Mouse (Mus musculus) frontal cortex, postnatal 14 days (tissue): ENCODE measurements around the gene Cobl.

Experiments
- DNase-seq, 2 experiments: peaks; one replicate each; pipeline ENCODE4 v3.0.0; 2022; ENCODE audit warnings: low spot score in 2 of 2

The Cobl gene

DNA sequence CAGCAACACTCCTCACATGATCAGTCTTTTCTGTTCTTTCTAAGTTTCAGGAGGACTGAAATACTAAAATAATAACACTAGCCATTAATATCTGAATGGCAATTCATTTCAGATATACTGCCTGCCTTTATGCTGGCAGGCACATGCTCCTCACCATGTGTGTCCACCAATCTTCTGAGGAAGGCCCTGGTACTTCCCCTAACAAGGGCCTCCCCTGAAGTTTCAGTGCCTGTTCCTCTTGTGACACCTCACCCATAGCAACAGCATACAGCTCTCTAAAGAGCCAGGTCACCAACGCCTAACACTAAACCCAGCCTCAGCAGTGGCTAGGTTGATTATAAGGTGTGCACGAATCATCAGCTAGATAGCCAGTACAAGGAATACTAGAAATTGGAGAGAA lies 20.5 kb downstream of the Cobl start:
- no peak for DNase-seq

DNA sequence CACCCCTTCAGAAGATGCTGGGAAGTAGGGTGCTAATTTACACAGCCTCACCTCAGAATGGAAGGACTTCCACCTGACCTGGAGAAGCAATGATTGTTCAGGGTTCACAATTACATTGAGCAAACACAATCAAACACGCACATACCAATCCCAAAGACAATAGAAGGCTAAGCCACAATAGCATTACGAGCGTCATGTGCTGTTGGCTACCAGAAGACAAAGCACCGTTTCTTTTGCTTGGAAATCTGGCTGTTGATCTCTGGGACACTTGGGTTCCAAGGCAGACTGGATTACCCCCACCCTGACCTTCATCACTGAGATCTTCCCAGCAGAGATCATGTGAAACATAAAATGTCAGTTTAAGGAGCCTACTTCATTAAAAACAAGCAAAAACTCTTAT lies 21.1 kb downstream of the Cobl start:
- no peak for DNase-seq

DNA sequence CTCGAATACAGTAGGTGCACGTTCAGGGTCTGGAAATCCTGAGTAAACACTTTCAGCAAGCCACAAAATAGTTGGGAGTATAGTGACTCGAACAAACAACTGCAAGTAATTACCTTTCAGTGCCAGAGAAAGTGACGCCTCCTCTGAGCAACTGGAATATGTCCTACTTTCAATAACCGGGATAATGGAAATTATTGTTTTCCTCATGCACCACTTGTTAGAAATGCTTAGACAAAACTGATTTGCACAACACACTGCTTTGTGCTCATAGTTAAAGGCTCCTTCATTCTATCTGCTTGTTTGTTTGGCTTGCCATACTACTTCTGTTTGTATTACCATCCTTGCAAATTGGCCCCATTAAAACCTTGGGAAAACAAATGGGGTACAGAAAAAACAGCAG lies 21.6 kb downstream of the Cobl start:
- DNase-seq: no peak

DNA sequence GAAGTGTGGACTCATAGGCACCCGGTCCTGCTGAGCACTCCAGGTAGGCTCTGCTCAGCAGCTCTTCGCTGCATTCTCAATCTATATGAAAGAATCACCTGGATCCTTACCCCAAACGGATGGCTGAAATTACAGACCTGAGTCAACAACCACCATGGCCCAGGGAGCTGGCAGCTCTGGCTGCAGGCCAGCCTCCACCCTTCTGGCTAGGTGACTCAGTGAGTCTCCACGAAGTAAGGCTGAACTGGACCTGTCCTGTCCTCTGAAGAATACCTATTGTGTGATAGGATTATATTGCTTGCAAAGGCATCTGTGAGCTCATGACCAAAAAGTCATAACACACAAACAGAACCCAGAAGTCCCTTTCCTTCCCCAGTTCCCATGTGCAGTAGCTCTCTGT lies 22.5 kb downstream of the Cobl start:
- no peak for DNase-seq

DNA sequence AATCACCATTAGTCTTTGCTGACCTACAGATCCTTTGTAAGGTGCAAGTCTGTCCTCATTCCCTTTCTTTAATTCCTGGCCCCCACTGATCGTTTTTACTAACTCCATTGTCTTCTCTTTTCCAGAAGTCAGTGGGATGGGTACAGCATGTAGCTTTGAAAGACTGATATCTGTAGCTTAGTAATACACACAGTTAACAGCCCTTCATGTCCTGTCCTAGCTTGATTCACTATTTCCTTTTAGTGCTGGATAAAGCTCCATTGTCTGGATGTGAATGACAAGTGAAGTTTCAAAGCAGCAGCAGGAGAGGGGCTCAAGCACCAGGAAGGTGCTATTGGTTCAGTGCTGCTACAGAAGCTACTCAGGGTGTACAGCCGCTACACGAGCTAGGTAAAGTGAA lies 28.9 kb downstream of the Cobl start:
- no peak for DNase-seq

DNA sequence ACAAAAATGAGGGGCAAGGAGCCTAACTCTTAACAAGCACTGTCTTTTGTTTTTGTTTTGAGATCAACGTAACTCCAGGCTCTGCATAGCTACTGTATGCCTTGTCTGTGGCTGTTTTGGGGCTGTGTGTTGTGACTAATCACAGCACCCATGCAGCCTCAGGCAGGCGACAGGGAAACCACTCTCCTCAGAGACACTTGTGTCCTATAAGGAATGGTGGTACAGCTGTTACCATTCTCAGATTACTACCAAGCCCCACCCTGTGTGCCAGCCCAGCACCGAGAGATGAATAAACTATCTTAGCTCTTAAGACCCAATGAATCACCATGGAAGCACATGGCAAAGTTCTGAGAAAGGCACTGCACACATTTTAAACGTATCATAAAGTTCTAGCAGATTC lies 29.7 kb downstream of the Cobl start:
- no peak for DNase-seq

DNA sequence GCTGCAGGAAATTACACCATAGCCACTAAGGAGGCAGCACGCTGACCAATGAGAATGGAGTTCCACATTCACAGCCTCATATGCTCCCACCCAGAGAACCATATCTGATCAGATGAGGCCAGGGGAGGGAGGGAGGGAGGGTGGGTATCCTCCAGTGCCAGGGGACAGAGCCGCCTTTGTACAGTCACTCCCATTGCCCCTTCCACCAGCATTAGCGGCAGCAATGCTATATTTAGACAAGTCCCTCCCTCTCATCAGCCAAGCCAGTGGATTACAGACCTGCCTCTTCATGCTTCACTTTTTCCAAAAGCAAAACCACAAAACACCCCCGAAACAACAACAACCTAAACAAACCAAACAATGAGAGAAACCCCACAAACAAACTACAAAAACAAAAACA lies 30.2 kb downstream of the Cobl start:
- no peak for DNase-seq

DNA sequence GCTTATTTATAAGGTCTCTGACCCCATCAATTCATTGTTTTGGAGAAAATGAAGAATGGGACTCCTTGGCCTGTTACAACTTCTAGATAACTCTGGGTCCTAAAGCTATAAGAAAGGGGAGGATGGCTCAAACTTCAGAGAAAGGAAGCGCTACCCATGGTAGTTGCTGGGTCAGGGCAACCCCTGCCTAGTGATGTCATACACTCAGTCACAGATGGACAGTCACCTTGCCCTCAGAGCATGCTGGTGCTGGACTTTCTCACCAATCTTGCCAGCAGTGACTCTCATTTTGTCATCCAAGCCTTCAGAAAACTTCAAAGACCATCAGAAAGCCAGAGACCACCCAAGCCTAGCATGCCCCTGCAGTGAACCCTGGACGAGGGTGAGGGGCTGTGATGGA lies 32.8 kb downstream of the Cobl start:
- no peak for DNase-seq

DNA sequence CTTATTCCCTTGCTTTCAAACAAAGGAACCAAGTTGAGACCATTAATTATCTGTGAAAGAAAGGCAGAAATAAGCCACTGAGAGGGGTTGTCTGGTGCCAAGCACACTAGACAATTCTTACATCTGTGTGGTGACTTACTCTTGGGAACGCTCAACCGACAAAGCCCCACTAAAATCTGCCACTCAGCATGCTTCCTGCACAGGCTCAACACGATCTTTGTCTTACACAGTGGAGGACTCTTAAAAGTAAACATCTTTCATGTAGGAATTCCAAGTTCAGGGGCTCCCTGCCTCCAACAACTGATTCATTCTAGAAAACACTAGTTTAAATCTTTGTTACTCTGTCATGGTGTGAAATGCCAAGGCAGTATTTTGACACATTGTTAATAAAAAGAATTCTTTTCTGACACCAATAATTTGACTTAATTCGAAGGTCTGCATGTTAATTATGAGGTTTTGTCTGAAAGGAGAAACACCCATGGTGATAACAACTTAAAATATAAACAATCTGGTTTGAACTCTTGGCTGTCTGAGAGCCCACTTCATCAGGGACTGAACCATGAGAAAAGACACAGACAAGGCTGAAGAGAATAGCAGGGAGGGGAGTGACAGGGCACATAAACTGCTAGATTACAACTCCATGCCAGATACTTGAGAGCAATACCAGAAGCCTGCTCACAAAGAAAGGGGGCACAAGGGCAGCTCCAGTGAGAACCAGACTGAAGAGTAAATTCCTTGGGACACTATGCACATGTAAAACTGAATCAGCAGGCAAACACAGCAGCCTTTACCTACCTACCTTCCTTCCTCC lies 34.3 kb downstream of the Cobl start:
- DNase-seq: no peak

DNA sequence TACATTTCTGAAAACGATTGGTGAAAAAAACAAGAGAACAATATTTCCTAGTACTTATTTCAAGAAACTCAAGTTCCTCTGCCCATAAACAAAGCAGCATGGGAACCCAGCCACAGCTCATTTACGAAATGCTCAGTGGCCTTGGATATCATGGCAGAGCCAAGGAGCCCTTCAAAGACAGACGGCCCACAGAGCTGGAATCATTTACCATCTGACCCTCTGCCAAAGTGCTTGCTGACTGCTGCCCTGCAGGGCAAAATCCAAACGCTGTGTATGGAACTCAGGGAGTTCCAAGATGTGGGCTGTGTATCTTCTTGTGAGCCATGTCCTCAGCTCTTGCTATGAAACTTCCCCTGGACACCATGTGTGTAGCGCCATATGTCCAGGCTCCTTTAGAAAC lies 38.0 kb downstream of the Cobl start:
- no peak for DNase-seq

DNA sequence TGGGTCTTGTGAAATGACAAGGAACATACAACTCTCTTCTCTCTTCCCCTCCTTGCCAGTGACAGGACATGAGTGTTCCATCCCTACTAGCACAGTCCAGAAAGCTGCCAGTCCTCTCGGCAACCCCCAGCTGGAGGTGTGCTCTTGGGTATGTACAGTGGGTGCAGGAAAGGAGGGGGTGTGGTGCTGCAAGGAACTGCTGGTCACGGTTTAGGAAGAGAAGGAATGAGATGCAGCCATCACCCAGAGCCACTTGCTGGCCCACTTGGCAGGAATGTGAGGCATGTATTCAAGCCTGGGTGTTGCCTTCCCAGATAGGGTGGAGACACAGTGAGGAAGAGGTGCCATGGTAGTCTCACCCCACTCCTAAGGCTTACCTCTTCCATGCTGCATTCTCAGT lies 40.6 kb downstream of the Cobl start:
- no peak for DNase-seq

DNA sequence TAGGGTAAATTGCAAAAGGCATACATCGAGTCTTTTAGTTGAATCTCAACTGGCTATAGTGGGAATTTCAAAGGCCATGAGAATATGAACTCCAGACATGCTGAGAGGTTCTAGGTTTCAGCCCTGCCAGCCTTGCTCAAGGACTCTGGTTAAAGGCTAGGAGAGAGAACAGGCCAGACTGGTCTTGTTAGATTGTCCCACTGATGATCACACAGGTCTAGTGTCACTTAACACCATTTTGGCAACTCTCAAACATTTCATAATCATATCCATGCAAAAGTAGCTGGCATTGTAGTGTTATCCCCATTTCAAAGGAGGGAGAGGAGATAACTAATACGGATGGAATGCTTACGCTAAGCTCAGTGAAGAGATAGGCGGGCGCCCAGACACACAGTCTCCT lies 43.6 kb downstream of the Cobl start:
- DNase-seq: no peak

DNA sequence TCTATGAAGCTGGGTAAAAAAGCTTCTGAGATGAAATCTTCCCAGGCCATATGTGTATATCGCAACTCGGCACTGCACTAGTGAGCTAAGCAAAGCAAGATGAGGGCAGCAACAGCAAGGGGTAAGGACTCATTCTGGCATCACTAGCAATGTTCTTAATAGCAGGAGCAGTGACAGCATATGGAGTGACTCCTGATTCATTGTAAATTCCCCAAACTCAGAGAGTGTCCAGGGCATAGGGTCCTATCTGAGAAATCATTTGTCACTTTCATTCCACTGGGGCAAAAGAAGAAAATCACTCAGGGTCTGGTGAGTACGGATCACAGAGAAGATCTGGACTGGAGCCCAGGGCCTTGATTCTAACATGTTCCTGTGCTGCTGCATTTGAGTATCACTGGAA lies 44.6 kb downstream of the Cobl start:
- no peak for DNase-seq

DNA sequence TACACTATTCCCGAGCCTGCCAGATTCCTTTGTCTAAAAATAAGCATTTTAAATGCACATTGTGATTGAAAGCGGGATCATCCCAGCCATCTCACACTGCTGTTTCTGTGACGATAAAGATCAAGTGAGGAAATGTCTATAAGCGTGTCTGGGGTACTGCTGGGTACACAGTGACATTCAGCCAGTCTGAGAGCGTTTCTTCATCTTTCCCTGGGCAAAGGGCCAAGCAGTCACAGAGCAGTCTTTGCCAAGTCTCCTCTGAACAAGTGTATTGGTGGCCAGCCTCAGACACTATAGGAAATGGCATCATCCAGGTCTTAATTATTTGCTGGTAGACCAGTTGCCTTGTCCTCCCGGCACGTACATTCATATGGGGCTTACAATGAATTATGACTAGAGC lies 47.9 kb downstream of the Cobl start:
- peak in 1 of 2 experiments; percentile 35 for DNase-seq

DNA sequence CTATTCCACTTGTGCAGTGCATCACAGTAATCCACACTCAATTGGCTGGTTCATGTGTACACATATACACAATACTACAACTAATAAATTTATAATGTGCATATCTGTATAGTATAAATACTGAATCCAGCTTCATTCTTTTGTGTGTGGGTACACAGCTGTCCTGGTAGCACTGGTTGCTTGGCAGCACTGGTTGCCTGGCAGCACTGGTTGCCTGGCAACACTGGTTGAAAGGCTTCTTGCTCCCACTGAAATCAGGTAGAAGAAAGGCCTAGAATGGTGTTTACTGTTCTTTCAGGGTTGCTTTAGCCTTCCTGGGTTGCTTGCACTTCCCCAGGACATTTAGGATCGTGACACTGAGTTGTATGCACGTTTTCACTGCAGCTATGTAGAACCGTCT lies 49.4 kb downstream of the Cobl start:
- peak in 1 of 2 experiments; percentile 28 for DNase-seq

DNA sequence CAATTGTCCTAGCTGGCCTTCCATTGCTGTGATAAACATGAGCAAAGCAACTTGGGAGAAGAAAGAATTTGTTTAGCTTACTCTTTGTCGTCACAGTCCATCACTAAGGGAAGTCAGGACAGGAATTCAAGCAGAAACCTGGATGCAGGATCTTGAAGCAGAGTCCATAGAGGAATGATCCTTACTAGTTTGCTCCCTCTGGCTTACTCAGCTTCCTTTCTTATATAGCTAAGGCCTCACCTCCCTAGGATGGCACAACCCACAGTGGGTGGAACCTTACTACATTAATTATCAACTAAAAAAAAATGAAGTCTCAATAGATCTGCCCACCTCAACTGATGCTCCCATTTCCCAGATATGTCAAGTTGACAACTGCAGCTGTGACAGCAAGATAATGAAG lies 52.8 kb downstream of the Cobl start:
- no peak for DNase-seq

DNA sequence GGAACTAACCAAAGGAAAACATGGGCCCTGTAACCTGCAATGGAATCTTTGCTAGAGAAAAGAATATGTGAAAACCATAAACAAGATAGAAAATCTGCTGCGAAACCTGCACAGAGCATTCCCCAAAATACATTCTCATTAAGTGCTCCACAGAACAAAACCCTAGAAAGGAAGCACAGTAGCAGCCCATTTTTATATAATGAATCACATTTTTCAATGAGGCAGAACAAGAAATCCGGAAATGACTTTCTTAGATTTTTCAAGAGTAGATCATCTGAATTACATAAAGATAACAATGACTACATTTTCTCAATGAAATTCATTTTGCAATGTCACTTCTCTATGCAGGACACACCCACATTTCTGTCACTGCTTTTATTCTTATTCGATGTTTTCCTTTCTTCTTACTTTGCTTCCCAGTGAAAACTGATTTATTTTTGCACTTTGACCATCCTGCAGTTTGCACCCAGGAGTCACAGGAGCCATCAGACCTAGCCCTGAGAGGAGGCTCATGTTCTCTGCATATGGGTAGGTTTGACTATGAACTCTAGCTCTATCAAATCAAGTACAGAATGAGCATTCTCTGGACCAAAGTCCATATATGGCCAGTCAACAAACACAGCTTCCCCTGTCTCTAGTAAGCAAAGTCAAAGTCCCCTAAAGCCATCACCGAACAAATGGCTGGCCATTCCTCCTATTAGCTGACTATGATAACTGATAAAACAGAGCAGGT lies 53.5 kb downstream of the Cobl start:
- DNase-seq: no peak

DNA sequence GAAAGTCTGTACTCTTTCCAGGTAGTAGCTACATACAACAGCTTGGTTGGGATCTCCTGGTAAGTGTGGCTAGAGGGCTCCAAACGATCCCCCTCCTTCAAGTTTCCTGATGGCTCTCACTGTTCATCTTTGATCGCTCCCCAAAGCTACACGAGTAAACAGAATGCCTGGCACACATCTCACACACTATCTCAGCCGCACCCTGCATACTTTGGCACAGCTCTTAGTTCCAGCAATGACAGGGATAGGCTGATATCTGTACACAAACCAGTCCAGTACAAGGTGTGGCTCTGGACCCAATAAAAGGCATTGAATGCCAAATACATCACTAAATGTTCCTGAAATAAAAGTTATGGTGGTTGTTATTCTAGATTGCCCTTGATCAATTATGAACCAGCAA lies 55.3 kb downstream of the Cobl start:
- no peak for DNase-seq

DNA sequence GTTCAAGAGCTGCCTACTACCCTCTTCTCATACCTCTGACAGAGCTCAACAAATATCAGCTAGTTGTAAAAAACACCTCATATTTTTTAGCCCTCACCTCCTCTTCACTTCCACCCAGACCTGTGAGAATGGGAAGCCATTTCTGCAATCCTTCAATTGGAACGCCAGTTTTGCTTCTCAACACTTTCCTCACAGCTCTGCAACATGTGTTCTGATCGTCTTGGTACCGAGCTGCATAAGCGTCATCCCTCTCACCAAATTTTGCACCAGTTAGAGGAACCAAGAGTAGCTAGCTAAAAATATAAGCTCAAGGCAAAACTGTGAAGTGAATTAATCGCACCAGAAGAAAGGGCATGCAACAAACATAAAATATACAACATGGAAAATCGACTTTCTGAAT lies 56.9 kb downstream of the Cobl start:
- DNase-seq: no peak

DNA sequence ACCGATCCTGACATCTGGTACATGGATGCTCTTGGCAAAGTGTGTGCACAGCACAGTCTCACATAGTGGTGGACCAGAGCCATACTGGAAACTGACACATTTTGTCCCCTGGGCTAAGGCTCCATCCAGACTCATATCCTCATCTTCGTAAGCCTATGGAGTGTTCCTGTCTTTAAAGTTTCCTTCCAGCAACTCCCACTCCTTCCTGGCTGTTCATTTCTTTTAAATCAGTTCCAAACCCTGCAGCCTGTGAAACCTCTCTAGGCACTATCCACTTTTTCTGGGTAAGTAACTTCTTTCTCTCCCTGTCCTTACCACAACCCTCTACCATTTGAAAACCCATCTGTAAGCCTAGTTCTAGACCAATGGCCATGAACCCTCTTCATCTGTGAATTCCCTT lies 64.9 kb downstream of the Cobl start:
- DNase-seq: no peak

DNA sequence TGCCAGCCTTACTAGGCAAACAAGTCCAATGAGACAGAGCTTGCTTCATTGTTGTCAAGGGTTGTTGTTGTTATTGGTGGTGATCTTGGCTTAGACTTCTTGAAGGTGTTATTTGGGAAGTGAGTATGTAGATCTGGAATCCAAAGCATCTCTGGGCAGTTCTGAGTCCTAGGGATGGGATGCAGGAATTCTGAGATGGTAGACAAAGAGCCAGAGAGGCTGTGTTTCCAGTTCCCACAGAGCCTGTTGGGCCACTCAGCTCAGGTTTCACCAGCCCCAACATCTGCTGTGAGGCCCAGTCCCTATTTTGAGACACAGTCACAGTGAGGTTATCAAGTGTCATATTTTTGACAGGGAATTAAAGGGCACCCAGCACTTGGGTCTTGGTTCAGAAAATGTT lies 68.6 kb downstream of the Cobl start:
- DNase-seq: peak in 1 of 2 experiments; percentile 2

DNA sequence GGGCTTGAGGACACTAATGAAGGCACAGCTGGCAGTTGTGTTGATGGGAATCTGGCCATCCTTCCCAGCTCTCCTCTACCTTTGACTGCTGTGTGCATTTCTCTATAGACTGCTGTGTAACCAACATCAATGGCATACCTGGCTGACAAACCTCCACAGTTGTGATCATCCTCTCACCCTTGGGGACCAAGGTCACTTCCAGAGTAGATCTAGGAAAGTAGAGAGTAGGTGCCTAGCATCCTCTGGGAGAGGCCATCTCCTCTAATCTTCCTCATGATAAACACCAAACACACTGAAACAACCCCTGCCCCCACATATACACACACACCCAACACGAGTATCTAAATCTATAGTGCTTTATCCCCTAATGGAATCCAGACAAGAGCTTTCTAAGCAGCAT lies 70.1 kb downstream of the Cobl start:
- peak in 1 of 2 experiments; percentile 4 for DNase-seq

DNA sequence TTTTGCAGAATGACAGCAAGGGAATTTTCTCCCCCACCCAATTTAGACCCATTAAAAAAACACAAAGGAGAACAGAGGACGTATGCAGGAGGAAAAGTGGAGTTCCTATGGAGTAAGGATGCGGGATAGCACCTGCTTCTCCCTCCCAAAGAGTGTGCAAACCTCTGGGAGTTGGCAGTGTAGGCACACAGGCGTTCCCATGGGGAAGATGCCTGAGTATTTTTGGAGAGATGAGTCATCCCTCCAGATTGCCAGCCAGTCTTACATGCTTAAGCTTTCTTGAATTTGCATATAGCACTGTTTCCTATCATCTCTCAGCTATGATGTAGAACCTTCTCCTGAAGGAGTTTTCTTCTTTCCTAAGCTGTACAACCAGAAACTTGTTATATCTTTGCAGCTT lies 70.6 kb downstream of the Cobl start:
- peak; percentile 44 to 63 for DNase-seq
